Mouse (Mus musculus): ENCODE data around the gene Fgfr2.

DNA sequence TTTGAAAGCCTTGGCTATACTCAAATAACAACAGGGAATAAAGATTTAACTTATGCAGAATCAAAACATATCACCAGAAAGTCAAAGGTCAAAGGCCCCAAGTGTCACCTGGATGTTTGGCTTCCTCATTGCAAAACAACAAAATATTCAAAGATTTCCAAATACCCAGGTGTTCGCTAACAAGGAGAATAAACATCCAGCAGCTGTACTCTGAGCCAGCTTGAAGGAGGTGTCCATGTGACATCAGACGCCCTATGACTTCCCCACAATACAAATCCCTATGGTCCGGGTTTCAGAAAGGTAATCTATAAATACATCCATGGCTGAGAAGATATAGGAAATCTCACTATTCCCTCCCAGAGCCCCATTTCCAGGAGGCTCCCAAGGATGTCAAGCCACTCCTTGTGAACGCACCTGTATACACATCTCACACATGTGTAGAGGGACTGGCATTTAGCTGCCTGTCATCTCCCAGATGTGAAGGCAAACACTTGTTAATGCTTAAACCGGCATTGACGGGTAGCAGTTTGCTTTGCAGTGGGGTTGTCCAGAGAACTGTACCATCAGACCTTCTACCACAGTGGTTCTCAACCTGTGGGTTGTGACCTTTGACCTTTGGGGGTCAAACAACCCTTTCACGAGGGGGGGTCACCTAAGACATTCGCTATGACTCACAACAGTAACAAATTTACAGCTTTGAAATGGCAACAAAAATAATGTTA, 2900.4 kb downstream of the Fgfr2 start:
- TF ChIP-seq CTCF (IDR thresholded peaks at IDR 0.05; ENCODE audit: borderline replicate concordance, extremely low read depth, insufficient read depth, insufficient read length) = no peak
- TF ChIP-seq POLR2A (IDR thresholded peaks at IDR 0.05; ENCODE audit: borderline replicate concordance, extremely low read depth, insufficient read depth, insufficient read length, poor library complexity, severe bottlenecking) = no peak

Data from brain, embryonic 14.5 days (tissue).